Mouse (Mus musculus) T-helper 17 cell (primary cell): ENCODE measurements around the gene Strap.
"Not testable (repeated sequence)": the region's sequence is repeated elsewhere in the genome, so short reads cannot be mapped to it uniquely, and the experiment has no call there.

Experiments
- in situ Hi-C, 2 experiments: fragments of 300-600 bp; cut with MboI, MseI; formaldehyde crosslinking; loops; 1 replicate in 1 of 2; 2 replicates in 1 of 2; pipeline ENCODE4 v1.15.1; 2025; ENCODE audit warnings: high pct_unique_total_duplicates in 2 of 2

Gene Strap

DNA sequence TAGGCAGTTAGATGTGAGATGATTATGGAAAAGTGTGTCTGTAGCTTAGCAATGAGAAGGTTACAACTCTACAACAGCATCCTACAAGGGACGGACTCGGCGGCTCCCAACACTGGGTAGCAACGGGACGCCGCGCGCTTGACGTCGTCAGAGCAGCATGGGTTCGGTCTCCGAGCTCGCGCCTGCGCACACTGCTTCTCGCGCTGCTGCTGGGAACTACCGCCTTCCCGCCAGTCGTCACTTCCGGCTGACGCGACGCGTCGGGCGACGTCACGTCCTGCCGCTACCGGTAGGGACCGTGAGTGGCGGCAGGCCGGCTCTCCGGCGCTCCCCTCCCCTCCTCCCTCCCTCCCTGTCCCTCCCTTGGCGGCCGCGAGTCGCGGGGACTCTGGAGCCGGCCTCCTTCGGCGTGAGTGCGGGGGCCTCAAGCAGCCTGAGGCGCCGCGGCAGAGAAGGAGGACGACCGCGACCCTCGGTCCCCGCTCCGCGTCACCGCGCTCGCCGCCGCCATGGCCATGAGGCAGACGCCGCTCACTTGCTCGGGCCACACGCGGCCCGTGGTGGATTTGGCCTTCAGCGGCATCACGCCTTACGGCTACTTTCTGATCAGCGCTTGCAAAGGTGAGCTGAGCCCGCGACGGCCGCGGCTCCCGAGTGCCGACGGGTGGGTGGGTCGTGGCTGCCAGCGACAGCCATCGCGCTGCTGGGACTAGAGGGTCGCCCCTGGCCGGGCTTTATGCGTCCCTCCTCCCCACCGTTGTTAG lies at the start of gene Strap:
Strap (plus strand) TSS at position 233 of the 764 bp plus-strand sequence.
- in situ Hi-C loops, result loop anchor here (25.0 kb wide), 3 partner anchors 923 to 1223 kb away; partner anchors contain the start of genes Atf7ip (in 1 of the 2), H2afj (in 1 of the 2) and Hist4h4 (in 1 of the 2)

DNA sequence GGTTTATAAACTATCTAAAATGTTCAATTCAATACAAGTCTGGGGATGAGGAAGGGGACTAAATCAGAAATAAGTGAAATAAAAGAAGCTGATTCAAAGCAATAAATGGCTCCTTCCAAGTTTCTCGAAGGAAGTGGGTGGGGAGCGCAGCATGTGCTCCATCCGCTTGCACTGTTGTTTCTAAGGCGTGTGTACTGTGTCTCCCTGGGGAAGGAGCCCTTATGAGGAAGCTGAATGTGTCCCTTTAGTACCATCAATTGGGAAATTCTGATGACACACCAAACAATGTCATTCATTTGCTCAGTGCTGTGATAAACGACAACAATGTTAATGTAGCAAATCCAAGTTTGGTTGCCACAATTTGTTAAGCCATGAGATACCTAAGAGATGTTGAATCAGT lies 47.2 kb upstream of the Strap start:
- in situ Hi-C loops, result no loop called here

DNA sequence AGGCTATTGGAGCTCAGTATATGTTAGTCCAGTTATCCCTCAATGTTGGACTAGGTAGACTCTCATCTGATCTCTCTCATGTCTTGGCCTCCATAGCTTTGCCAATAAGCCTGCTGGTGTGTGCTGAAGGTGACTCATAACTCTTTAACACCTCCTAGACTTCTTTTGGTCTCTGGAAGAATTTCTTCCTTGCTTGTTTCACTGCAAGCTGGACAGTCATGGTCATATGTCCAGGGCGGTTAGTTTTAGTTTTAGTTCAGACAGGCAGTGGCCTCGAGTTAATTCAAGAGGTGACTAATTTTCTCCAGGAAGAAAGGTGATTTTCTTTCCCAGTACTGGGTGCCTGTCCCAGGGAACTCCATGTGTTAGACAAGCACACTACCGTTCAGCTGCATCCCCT lies 46.8 kb upstream of the Strap start:
- in situ Hi-C loops, result no loop called here

DNA sequence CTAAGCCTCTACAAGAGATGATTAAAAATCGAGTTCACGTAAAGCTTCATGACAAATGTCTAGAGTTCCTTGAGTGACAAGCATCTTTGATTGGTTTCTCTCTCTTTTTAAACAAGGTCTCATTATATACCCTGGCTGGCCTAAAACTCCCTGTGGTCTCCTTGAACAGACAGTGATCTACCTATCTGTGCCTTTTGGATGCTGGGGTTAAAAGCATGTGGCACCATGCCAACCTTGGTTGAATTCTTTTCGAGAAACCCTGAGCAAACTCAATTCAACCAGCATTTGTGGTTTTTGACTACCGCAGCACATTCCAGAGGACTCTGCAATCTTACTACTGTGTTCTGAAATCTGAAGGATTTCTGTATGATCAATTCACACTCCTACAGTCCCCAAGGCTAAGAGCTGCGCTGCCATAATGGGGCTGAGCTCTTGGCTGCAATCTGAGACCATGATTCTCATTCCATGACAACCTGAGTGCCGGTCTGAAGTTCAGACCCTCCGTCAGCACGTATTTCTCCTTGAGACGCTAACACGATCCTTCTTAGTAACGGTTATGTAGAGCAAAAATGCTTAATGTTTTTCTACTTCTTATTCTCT lies 46.3 kb upstream of the Strap start:
- in situ Hi-C loops, result no loop called here

DNA sequence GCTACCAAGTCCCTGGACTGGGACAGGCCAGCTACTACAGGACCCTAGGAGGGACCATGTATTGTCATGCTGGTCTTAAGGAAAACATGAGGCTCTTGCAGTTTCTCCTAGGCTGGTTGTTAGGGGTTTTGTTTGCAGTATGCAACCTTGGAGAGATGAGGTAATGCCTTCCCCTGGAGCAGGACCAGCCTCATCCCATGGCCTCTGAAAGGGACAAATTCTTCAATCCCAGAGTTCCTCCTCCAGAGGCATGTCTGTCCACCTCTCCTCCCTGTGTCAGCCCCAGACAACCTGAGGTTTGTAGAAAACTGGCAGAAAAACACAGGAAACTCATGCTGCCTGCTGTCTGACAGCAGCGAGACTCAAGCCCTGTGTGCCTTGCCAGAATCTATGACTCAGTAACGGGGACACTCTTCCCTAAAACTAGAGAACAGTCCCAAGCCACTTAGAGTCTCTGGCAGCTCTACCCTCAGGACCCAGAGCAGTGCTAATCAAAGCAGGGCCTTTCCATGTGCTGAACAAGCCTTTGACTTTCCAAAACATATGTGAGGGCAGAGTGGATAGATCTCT lies 44.2 kb upstream of the Strap start:
- in situ Hi-C loops, result no loop called here

DNA sequence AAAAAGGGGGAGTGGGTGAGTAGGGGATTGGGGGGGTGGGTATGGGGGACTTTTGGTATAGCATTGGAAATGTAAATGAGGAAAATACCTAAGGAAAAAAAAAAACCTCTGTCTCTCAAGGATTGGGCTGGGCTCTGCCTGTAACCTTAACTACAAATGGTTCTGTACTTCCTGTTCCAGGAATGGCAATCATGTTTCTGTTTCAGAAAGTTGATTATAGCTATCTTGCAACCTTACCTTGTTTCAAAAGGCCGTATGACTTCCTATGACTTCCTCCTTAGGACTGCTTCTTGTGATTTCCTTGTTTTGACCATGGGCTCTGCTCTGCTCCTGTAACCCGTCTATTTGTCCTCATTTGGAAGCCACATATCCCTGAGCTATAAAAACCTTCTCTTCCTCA lies 40.6 kb upstream of the Strap start:
- in situ Hi-C loops, result no loop called here

DNA sequence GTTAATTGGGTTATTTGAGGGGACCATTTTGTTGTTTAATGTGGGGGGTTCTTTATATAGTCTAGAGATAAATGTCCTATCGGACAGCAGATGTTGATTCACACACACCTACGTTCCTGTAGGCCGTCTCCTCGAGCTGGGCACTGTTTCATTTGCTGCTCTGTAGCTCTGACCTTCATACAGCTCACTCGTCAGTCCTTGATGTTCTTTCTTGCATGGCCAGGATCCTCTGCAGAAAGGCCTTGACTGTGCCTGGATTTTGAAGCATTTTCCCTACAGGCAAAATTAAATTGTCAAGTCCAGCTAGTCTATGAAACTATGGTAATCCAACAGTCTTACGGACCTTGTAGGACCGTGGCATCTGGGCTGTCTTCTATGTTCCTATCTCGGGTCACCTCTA lies 39.8 kb upstream of the Strap start:
- in situ Hi-C loops, result no loop called here

DNA sequence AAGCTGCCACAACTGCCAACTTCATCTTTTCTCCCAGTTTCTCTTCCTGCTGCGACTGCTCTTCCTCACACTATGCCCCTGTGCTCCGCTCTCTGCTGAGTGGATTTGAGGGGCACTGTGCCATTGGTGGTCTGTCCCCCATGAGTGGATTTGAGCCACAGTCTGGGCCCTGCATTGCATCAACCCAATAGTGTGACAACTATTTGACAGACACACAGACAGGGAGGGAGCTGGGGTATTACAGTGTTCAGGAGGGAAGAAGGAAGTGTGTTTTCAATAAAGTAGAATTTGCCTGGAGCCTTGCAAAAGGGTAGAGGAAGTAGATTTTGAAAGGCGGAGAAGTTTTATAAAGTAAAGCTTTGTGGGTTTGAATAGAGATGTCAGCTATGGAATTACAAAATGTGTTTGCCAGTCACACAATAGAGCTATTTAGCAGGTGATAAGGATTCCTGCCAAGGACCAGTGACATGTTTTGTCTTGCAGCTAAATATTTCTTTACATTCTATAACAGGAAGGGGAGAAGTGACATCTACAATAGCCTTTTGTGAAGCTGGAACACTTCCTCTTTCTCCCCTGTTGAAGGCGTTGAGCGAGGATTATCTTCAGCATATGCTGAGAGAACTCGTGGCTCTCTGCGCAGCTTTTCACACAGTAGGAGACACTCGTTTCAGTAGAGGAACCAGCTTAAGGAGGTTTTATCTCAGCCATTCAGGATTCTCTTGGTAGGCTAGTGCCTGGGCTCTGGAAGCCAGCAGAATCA lies 38.3 kb upstream of the Strap start:
- in situ Hi-C loops, result no loop called here

DNA sequence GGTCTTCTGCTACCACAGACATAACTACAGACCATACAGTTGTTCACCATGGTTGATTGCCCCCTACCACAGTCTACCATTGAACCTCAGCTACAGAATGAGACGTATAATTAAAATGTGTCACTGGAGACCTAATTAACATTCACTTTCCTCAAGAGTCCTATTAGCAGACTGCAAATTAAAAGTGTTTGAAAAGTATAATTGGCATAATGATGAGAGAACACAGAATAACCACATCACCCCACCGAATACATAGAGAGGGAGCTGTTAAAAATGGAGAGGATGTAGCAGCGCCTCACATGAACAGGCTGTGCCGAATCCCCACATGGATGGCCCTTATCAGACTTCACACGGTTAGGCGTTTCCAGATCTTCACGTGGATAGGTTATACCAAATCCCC lies 35.4 kb upstream of the Strap start:
- in situ Hi-C loops, result no loop called here

DNA sequence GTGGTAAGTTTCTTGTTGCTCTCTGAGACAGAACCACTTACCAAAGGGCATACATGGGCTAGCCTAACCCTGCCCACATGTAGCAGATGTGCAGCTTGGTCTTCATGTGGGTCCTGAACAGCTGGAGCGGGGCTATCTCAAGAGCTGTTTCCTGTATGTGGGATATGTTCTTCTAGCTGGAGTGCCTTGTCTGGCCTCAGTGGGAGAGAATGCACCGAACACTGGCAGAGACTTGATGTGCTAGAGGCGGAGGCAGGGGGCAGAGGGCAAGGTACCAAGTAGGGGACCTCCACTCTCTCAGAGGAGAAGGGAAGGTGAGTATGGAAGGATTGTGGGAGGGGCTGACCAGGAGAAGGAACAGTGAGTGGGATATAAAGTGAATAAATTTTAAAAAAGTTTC lies 32.7 kb upstream of the Strap start:
- in situ Hi-C loops, result no loop called here

DNA sequence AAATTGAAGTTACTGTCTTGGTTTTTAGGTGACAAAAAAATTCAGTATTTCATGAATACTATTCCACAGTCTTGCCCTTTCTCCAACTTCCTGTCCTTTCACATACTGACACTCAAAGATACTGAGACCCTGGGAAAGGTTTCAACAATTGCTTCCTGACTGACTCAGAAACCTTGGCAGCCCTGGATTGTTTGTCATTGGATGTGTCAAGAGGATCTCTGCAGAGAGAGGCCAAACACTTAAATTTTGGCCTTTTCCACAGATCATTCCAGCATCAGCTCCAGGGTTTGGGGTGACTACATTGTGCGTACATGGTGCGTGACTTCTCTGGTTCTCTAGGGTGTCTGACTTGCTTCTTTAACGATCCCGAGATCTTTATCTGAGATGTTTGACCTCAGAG lies 32.0 kb upstream of the Strap start:
- in situ Hi-C loops, result no loop called here

DNA sequence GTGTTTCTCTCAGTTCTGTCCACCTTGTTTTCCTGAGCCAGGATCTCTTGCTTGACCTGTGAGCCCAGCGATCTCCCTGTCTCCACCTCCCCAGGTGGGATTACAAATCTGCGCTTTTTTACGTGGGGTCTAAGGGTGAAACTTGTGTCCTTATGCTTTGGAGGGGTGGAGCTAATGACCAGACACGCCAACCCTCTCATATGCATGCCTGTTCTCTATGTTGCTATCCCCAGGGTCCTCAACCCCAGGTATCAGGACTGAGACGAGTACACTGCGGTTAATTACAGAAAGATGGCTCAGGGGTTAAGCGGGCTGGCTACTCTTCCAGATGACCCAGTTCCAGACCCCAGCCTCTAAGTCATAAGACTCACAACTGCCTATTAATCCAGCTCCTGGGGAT lies 31.4 kb upstream of the Strap start:
- in situ Hi-C loops, result no loop called here

DNA sequence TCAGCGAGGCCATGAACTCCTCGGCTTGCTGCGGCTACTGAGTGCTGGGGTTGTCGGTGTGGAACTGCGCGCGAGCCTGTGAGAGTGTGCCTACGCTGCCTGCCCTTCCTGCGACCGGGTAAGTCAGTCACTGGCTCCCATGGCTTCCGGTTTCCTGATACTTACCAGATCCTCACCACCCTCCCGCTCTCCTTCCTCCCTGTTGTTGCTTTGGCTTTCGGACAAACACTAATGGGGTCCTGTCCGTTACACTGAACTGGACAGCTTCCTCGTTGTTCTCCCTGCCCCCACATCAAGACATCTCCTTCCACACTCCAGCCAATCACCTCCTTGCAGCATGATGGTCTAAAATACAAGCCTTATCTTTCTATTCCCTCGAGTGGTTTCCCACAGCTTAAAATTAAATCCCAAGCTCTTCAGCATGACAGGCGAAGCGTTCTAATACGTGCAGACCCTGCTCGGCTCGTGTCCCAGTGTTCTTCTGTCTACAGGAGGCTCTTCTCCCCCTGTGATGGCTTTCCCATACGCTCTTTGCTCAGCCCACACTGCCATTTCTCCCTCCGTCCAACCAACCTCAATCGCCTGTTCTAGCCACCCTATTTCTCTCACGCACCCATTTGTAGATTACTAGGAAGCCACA lies 30.5 kb upstream of the Strap start:
- in situ Hi-C loops, result no loop called here

DNA sequence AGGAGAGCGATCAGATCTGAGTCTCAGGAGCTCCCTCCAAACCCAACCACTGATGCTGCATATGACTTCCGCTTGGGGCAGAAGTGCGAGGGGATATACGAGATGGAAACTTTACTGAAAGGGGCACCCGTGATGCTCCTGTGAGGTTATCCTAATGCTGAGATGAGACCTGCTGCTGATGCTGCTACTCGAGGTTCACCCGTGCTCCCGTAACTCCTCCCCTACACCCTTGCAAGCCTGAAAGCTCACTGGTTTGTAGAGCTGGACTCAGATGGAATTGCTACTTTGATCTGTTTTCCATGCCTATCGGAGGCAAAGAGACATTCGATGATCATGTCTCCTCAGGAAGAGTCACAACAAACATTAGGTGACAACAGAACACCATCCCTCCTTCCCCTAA lies 28.7 kb upstream of the Strap start:
- in situ Hi-C loops, result no loop called here

DNA sequence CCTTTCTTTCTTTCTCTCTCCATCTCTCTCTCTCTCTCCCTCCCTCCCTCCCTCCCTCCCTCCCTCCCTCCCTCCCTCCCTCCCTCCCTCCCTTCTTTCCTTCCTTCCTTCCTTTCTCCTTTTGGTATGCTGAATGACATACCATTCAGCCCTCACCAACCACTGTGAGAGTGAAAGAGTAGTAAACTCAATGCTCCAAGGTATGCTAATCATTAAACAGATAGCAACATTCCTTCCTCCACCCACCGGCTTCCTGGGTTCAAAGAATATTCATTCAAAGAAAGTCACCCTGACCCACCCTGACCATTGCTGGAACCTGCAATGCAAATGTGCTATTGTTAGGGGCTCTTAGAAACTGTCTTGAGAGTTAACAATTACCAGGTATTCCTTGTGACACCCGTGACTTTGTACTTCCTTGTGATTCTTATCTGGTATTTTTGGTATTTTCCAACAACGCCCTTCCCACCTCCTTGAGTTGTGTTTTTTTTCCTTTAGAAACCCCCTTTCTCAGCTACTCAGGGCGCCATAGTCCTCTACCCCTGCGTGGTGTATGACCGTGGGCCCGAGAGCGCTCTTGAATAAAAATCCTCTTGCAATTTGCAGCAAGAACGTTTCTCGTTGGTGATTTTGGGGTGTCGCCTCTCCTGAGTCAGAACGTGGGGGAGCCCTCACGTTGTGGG lies 26.0 kb upstream of the Strap start:
- in situ Hi-C loops, result not testable (repeated sequence)

DNA sequence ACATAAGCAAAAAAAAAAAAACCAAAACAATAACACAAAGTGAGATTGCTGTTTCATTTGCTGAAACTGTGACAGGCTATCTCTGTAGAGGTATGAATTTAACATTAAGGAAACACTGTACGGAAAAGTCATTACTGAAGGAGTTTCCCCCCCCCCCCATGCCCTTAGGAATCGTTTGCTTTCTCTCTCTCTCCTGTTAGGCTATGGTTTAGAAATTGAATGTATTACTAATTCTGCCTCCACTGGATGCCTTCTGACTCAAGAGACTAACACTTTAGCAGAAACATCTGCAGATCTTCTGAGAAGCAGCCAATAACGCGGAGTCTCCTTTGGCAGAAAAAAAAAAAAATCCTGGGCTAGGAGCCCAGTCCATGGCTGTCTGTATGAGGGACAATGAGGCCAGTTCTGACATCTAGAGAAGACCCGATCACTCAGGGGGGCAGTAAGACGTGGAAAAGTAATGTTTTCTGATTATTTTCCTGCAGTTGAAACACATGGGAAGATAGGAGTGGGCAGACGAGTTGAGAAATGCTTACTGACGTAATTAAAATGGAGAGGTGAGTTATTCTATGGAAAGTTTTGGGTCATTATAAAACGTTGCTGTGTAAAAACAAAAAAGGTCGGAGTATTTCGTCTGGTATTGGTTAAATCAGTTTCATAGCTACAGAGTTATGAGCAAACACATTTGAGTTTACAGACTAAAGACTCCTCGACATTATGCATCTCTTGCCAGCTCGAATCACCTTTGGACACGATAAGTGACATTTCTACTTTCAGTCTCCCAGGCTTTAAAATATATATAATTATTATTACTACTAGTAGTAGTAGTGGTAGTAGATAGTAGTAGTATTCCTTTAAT lies 24.5 kb upstream of the Strap start:
- in situ Hi-C loops, result no loop called here

DNA sequence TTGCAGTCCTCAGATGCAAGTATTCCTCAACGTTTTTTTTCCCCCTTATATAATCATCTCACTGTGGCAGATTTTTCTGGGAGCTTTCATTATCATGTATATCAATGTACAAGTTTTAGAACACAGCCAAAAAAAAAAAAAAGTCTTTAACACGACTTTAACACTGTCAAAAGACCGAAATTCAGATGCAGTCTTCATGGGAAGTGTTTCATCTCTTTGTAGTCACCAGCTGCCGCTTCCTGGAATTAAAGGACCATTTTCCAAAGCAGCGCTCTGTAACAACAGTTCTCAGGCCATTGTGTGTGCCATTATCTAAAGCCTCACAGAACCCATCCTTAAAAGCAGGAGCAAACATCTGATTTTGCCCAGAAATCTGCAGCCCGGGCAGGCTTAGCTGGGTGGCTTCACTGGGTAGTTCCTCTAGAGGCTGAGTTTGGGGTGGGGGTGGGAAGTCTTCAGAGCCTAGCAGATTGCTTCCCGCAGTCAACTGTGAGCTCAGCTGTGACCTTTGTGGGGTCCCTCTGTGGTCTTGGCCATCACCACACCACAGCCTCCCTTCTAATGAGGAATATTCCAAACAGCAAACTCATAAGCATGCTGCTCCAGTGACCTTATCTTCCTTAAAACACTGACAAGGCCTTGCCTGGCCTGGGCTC lies 22.1 kb upstream of the Strap start:
- in situ Hi-C loops, result no loop called here

DNA sequence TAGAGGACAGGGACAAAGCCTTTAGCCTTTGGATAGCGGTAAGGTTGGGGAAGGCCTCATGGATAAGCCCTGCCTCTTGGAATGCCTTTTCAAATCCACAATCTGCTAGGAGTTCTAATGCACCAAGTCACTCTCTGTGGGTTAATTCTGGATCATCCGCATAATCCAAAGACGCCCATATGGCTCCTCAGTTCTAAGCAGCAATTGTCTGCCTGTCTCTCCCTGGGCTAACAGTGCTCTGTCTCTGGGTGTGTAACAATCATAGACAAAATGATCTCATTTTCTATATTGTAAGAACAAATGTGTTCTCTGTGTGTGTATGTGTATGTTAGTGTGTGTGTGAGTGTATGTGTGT lies 21.6 kb upstream of the Strap start:
- in situ Hi-C loops, result no loop called here

DNA sequence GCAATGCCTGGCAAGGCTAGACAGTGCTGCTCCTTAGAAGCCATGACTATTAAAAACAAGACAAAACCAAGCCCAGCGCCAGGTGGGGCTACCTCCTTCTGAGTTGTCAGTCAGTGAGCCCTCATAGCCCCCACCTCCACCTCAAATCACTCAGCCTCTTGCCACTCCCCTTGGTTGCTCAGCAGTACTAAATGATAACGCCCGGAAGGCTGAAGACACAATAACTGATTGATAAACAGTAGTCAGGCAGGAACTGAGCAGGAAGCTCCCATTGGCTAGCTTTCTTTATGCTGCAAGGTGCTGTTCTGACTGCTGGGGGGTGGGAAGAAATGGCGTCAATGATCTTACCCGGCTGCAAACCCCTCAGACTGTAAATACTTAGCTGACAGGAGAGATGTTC lies 18.1 kb upstream of the Strap start:
- in situ Hi-C loops, result loop anchor here in 1 of 2 experiments (5.0 kb wide), 1 partner anchor 100 kb away; no protein-coding TSS in a partner anchor
